Mouse (Mus musculus) cortical plate, adult 2 months (tissue): ENCODE data around the gene Ly6g6f. TPM values are rescaled to one million over a fixed set of nuclear protein-coding genes. Genes with fewer than 3 reads are reported as not detected.

ENCODE experiments used
- H3K27ac ChIP-seq: fragments of 200-500 bp; 2 replicates; pipeline ENCODE4 v1.5.1; 2012; ENCODE audit warnings: low read length, control low read depth, inconsistent platforms; ENCODE audit not compliant: insufficient read depth
- H3K4me1 ChIP-seq: fragments of 200-500 bp; 2 replicates; pipeline ENCODE4 v1.6.1; 2011; ENCODE audit warnings: low read length; ENCODE audit not compliant: control insufficient read depth, insufficient read depth
- H3K4me3 ChIP-seq: fragments of 200-500 bp; 2 replicates; pipeline ENCODE4 v1.5.1; 2011; ENCODE audit warnings: mild to moderate bottlenecking, low read length, control low read depth; ENCODE audit not compliant: insufficient read depth
- CTCF ChIP-seq: fragments of 200-500 bp; IDR thresholded peaks from 2 replicates; pipeline ENCODE4 v1.5.1; 2011; ENCODE audit warnings: mild to moderate bottlenecking, control low read depth, low read length; ENCODE audit not compliant: insufficient read depth; ENCODE audit errors: extremely low read depth
- POLR2A ChIP-seq: fragments of 200-500 bp; IDR thresholded peaks from 2 replicates; pipeline ENCODE4 v1.6.1; 2011; ENCODE audit warnings: mild to moderate bottlenecking, low read length, control low read depth; ENCODE audit not compliant: insufficient read depth; ENCODE audit errors: extremely low read depth
- polyA plus RNA-seq: library from polyadenylated mRNA; depleted of rRNA; stranded (reverse); fragments of >200 nt; gene quantifications from 2 replicates; pipeline ENCODE4 v1.2.3, GENCODE M21; 2012; rRNA removed

Ly6g6f gene
- polyA plus RNA-seq, 1 experiment = 1.1 TPM

DNA sequence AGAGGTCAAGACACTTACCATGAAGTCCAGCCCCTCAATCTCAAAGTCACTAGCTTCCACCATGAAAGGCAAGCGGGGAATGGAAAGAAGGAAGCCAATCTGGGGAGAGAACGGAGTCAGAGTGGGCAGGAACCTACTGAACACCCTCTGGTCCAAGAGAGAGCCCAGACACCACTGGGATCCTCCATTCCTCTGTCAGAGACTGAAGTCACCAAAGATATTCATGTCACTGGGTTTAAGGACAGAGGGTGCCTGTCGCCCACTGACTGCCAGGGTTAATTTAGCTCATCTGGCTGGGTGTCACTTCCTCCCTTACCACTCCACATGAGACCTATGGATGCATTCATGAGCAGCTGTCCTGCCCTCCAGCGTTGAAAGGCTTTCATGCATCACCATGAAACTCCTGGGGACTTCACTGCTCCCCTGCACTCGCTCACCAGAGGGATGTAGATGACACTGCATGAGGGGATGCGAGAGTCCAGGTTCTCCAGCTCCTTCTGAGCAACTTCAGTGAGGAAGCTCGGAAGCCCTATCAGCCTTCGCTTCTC is 53.0 kb downstream of the Ly6g6f start:
- TF ChIP-seq CTCF = no peak
- no peak for TF ChIP-seq POLR2A

DNA sequence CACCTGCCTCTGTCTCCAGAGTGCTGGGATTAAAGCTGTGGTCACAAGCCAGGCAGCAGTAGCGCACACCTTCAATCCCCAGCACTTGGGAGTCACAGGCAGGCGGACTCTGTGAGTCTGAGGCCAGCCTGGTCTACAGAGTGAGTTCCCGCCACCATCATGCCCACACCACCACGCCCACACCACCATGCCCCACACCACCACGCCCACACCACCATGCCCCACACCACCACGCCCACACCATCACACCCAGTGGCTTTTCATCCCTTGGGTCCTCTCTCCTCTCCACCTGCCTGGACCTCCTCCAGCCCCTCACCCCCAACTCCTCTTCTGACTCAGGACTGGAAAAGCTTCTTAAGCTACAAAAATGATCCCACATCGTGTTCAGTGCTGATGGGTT is 53.5 kb downstream of the Ly6g6f start:
- Histone ChIP-seq H3K4me1 (no peaks in the 10 kb centered on the region; the same call in 1 of the 2 replicates), H3K4me3 (no peak overlapping the region), H3K27ac (no peak overlapping the region)
- TF ChIP-seq POLR2A (no peak), CTCF (no peak)

More for the DNA sequence above, 53.0 kb downstream of the Ly6g6f start:
- no peaks in the 10 kb centered on the region; the same call in 1 of the 2 replicates for H3K4me1 ChIP-seq
- H3K27ac ChIP-seq = no peak overlapping the region
- no peak overlapping the region for H3K4me3 ChIP-seq

DNA sequence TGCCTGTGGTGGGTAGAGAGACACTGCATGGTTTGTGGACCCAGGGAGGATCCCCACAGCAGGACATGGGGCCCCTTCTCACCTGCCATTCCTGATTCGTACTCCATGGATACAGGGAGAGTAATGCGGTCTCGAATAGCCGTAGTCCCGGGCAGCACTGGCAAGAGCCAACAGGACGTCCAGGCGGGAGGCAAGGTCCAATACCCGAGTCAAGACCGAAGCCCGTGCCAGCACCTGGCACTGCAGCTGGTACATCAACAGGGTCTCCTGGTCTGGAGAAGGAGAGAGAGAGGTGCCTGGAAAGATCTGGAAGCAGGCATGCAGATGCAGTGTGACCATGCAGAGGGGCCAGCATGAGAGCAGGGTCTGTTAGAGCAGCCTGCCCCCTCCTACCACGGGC is 54.1 kb downstream of the Ly6g6f start:
- no peak for TF ChIP-seq POLR2A
- TF ChIP-seq CTCF = no peak
- Histone ChIP-seq H3K4me3 (no peak overlapping the region), H3K27ac (no peak overlapping the region), H3K4me1 (no peaks in the 10 kb centered on the region; the same call in 1 of the 2 replicates)

Other genes starting within 250 kb of the Ly6g6f start
- gene Stk19, start 248.7 kb downstream of the Ly6g6f start, polyA plus RNA-seq = 80.0 and 80.7 TPM in 2 replicates
- 53.1 and 55.5 TPM in 2 replicates for gene Dxo, start 248.6 kb downstream of the Ly6g6f start, polyA plus RNA-seq
- gene Skiv2l, start 235.4 kb downstream of the Ly6g6f start, polyA plus RNA-seq = 74.0 and 81.2 TPM in 2 replicates
- 56.3 and 65.8 TPM in 2 replicates for gene Nelfe, start 235.2 kb downstream of the Ly6g6f start, polyA plus RNA-seq
- 0.08 and 0.32 TPM in 2 replicates for gene Cfb, start 223.1 kb downstream of the Ly6g6f start, polyA plus RNA-seq
- gene Zbtb12, start 206.1 kb downstream of the Ly6g6f start, polyA plus RNA-seq = 4.8 and 4.9 TPM in 2 replicates
- 0.04 and 0.13 TPM in 2 replicates for gene Gm20547, start 203.6 kb downstream of the Ly6g6f start, polyA plus RNA-seq
- gene C2, start 187.3 kb downstream of the Ly6g6f start, polyA plus RNA-seq = 3.2 and 3.4 TPM in 2 replicates
- 247 and 264 TPM in 2 replicates for gene Ehmt2, start 187.1 kb downstream of the Ly6g6f start, polyA plus RNA-seq
- 0.46 and 0.49 TPM in 2 replicates for gene Slc44a4, start 171.1 kb downstream of the Ly6g6f start, polyA plus RNA-seq
- 49.4 and 50.5 TPM in 2 replicates for gene Neu1, start 154.4 kb downstream of the Ly6g6f start, polyA plus RNA-seq
- 8.4 and 11.6 TPM in 2 replicates for gene Hspa1b, start 126.4 kb downstream of the Ly6g6f start, polyA plus RNA-seq
- not detected in 2 replicates for gene Gm20481, start 115.7 kb downstream of the Ly6g6f start, polyA plus RNA-seq
- gene Hspa1a, start 113.5 kb downstream of the Ly6g6f start, polyA plus RNA-seq = 12.0 and 14.0 TPM in 2 replicates
- gene Hspa1l, start 112.9 kb downstream of the Ly6g6f start, polyA plus RNA-seq = 0.50 and 0.59 TPM in 2 replicates
- gene Lsm2, start 103.7 kb downstream of the Ly6g6f start, polyA plus RNA-seq = 36.9 and 37.2 TPM in 2 replicates
- gene Vars, start 84.6 kb downstream of the Ly6g6f start, polyA plus RNA-seq = 43.7 and 46.6 TPM in 2 replicates
- 0.29 and 0.36 TPM in 2 replicates for gene Vwa7, start 69.0 kb downstream of the Ly6g6f start, polyA plus RNA-seq
- gene Sapcd1, start 57.6 kb downstream of the Ly6g6f start, polyA plus RNA-seq = 0.94 and 0.96 TPM in 2 replicates
- 0.58 and 0.72 TPM in 2 replicates for gene Msh5, start 38.9 kb downstream of the Ly6g6f start, polyA plus RNA-seq
- gene Clic1, start 35.6 kb downstream of the Ly6g6f start, polyA plus RNA-seq = 18.4 and 18.7 TPM in 2 replicates
- gene Ddah2, start 26.6 kb downstream of the Ly6g6f start, polyA plus RNA-seq = 25.1 and 26.8 TPM in 2 replicates
- not detected in 2 replicates for gene Ly6g6c, start 20.2 kb downstream of the Ly6g6f start, polyA plus RNA-seq
- gene Mpig6b, start 19.4 kb downstream of the Ly6g6f start, polyA plus RNA-seq = not detected in 2 replicates
- gene Ly6g6e, start 8.7 kb downstream of the Ly6g6f start, polyA plus RNA-seq = 4.8 and 5.5 TPM in 2 replicates
- 1.8 and 3.6 TPM in 2 replicates for gene Ly6g6d, start 7.5 kb downstream of the Ly6g6f start, polyA plus RNA-seq
- gene Abhd16a, start 3.7 kb upstream of the Ly6g6f start, polyA plus RNA-seq = 147 and 159 TPM in 2 replicates
- gene Ly6g5c, start 22.7 kb upstream of the Ly6g6f start, polyA plus RNA-seq = not detected in 2 replicates
- gene Ly6g5b, start 29.8 kb upstream of the Ly6g6f start, polyA plus RNA-seq = 0.91 and 1.3 TPM in 2 replicates
- gene Gpank1, start 35.8 kb upstream of the Ly6g6f start, polyA plus RNA-seq = 20.4 and 21.0 TPM in 2 replicates
- gene Csnk2b, start 36.4 kb upstream of the Ly6g6f start, polyA plus RNA-seq = 191 and 200 TPM in 2 replicates
- 9.6 and 10.3 TPM in 2 replicates for gene D17H6S53E, start 40.8 kb upstream of the Ly6g6f start, polyA plus RNA-seq
- gene Apom, start 46.4 kb upstream of the Ly6g6f start, polyA plus RNA-seq = 0.13 TPM in 2 replicates
- 194 and 212 TPM in 2 replicates for gene Bag6, start 49.6 kb upstream of the Ly6g6f start, polyA plus RNA-seq
- 269 and 273 TPM in 2 replicates for gene Prrc2a, start 79.3 kb upstream of the Ly6g6f start, polyA plus RNA-seq
- 13.0 and 13.2 TPM in 2 replicates for gene Aif1, start 90.5 kb upstream of the Ly6g6f start, polyA plus RNA-seq
- 18.9 and 20.2 TPM in 2 replicates for gene Lst1, start 102.8 kb upstream of the Ly6g6f start, polyA plus RNA-seq
- 0.71 and 1.5 TPM in 2 replicates for gene Ltb, start 108.8 kb upstream of the Ly6g6f start, polyA plus RNA-seq
- 0.06 and 0.11 TPM in 2 replicates for gene Tnf, start 116.4 kb upstream of the Ly6g6f start, polyA plus RNA-seq
- 0.19 and 0.32 TPM in 2 replicates for gene Lta, start 119.7 kb upstream of the Ly6g6f start, polyA plus RNA-seq
- not detected in 2 replicates for gene Gm16181, start 135.2 kb upstream of the Ly6g6f start, polyA plus RNA-seq
- gene Atp6v1g2, start 148.1 kb upstream of the Ly6g6f start, polyA plus RNA-seq = 765 and 777 TPM in 2 replicates
- gene Nfkbil1, start 150.2 kb upstream of the Ly6g6f start, polyA plus RNA-seq = 12.2 and 13.8 TPM in 2 replicates
- 382 and 400 TPM in 2 replicates for gene Ddx39b, start 156.1 kb upstream of the Ly6g6f start, polyA plus RNA-seq
- gene H2-D1, start 177.1 kb upstream of the Ly6g6f start, polyA plus RNA-seq = 64.1 and 72.6 TPM in 2 replicates
- 0.68 and 0.88 TPM in 2 replicates for gene H2-Q1, start 234.8 kb upstream of the Ly6g6f start, polyA plus RNA-seq